Mouse (Mus musculus): ENCODE measurements around the gene Clec2h. TPM values are rescaled to one million over a fixed set of nuclear protein-coding genes. Genes with fewer than 3 reads are reported as not detected.
"Not testable (repeated sequence)": the region's sequence is repeated elsewhere in the genome, so short reads cannot be mapped to it uniquely, and the experiment has no call there.

Clec2h gene
- polyA plus RNA-seq (2012; rRNA removed): not detected in 2 replicates

GRCm38 (mm10) chr6:128662206-128662605 is at the start of gene Clec2h:
Gene Clec2h, plus strand, starts transcription at chr6:128662385.
- Histone ChIP-seq H3K27ac (ENCODE audit: control insufficient read depth, insufficient read depth, low read length) (no peak within 1 kb of the TSS), H3K4me1 (replicated peaks; ENCODE audit: control insufficient read depth, insufficient read depth, low read length) (no peaks in the 10 kb centered on the region), H3K27me3 (ENCODE audit: control insufficient read depth, insufficient read depth, low read length) (no peaks in the 10 kb centered on the region), H3K4me3 (ENCODE audit: control insufficient read depth, insufficient read depth, low read length) (no peak within 1 kb of the TSS), H3K36me3 (ENCODE audit: control insufficient read depth, insufficient read depth, low read length) (no peaks in the 10 kb centered on the region)
- 6% methylated on average over 1 of the region's 1 CpGs for WGBS
- TF ChIP-seq CTCF (IDR thresholded peaks at IDR 0.05; ENCODE audit: borderline replicate concordance, control insufficient read depth, extremely low read depth, insufficient read depth, low read length, poor library complexity): no peak
- TF ChIP-seq POLR2A (IDR thresholded peaks at IDR 0.05; ENCODE audit: control insufficient read depth, extremely low read depth, insufficient read depth, low read length, poor library complexity): no peak
- no peak for DNase-seq

GRCm38 (mm10) chr6:128622733-128623132 is 39.5 kb upstream of the Clec2h start:
- WGBS: 53% methylated on average over 2 of the region's 2 CpGs
- DNase-seq: no peak
- TF ChIP-seq CTCF (IDR thresholded peaks at IDR 0.05; ENCODE audit: borderline replicate concordance, control insufficient read depth, extremely low read depth, insufficient read depth, low read length, poor library complexity) (no peak), POLR2A (IDR thresholded peaks at IDR 0.05; ENCODE audit: control insufficient read depth, extremely low read depth, insufficient read depth, low read length, poor library complexity) (no peak)
- Histone ChIP-seq H3K27ac (ENCODE audit: control insufficient read depth, insufficient read depth, low read length) (no peak overlapping the region), H3K27me3 (ENCODE audit: control insufficient read depth, insufficient read depth, low read length) (no peaks in the 10 kb centered on the region), H3K36me3 (ENCODE audit: control insufficient read depth, insufficient read depth, low read length) (no peaks in the 10 kb centered on the region), H3K4me3 (ENCODE audit: control insufficient read depth, insufficient read depth, low read length) (no peak overlapping the region), H3K4me1 (replicated peaks; ENCODE audit: control insufficient read depth, insufficient read depth, low read length) (no peaks in the 10 kb centered on the region)

- WGBS: 96% methylated on average over 5 of the region's 5 CpGs
- DNase-seq; H3K36me3 ChIP-seq (ENCODE audit: control insufficient read depth, insufficient read depth, low read length); H3K4me3 ChIP-seq (ENCODE audit: control insufficient read depth, insufficient read depth, low read length); H3K27ac ChIP-seq (ENCODE audit: control insufficient read depth, insufficient read depth, low read length); H3K27me3 ChIP-seq (ENCODE audit: control insufficient read depth, insufficient read depth, low read length); H3K4me1 ChIP-seq (replicated peaks; ENCODE audit: control insufficient read depth, insufficient read depth, low read length): not testable (repeated sequence)
Observed at GRCm38 (mm10) chr6:128623433-128623832, 38.8 kb upstream of the Clec2h start, which contains the start of gene Klrb1a. Gene Klrb1a, minus strand, starts transcription at chr6:128623533.

GRCm38 (mm10) chr6:128624425-128624824 is 37.8 kb upstream of the Clec2h start:
- no peaks in the 10 kb centered on the region for H3K27me3 ChIP-seq (ENCODE audit: control insufficient read depth, insufficient read depth, low read length)
- no peak for DNase-seq
- WGBS: 19% methylated on average over 4 of the region's 4 CpGs
- H3K4me1 ChIP-seq (replicated peaks; ENCODE audit: control insufficient read depth, insufficient read depth, low read length): no peaks in the 10 kb centered on the region
- no peak overlapping the region for H3K27ac ChIP-seq (ENCODE audit: control insufficient read depth, insufficient read depth, low read length)
- H3K4me3 ChIP-seq (ENCODE audit: control insufficient read depth, insufficient read depth, low read length): no peak overlapping the region
- TF ChIP-seq POLR2A (IDR thresholded peaks at IDR 0.05; ENCODE audit: control insufficient read depth, extremely low read depth, insufficient read depth, low read length, poor library complexity) (no peak), CTCF (IDR thresholded peaks at IDR 0.05; ENCODE audit: borderline replicate concordance, control insufficient read depth, extremely low read depth, insufficient read depth, low read length, poor library complexity) (no peak)
- H3K36me3 ChIP-seq (ENCODE audit: control insufficient read depth, insufficient read depth, low read length): no peaks in the 10 kb centered on the region

- not testable (repeated sequence) for DNase-seq; H3K4me1 ChIP-seq (replicated peaks; ENCODE audit: control insufficient read depth, insufficient read depth, low read length); H3K36me3 ChIP-seq (ENCODE audit: control insufficient read depth, insufficient read depth, low read length); H3K27me3 ChIP-seq (ENCODE audit: control insufficient read depth, insufficient read depth, low read length); H3K4me3 ChIP-seq (ENCODE audit: control insufficient read depth, insufficient read depth, low read length); H3K27ac ChIP-seq (ENCODE audit: control insufficient read depth, insufficient read depth, low read length)
- 97% methylated on average over 6 of the region's 6 CpGs for WGBS
Observed at GRCm38 (mm10) chr6:128625246-128625645, 36.9 kb upstream of the Clec2h start.

- H3K4me1 ChIP-seq (replicated peaks; ENCODE audit: control insufficient read depth, insufficient read depth, low read length); H3K27me3 ChIP-seq (ENCODE audit: control insufficient read depth, insufficient read depth, low read length); H3K27ac ChIP-seq (ENCODE audit: control insufficient read depth, insufficient read depth, low read length); H3K4me3 ChIP-seq (ENCODE audit: control insufficient read depth, insufficient read depth, low read length); H3K36me3 ChIP-seq (ENCODE audit: control insufficient read depth, insufficient read depth, low read length): not testable (repeated sequence)
- WGBS: 57% methylated on average over 13 of the region's 13 CpGs
- peak; percentile 18 for DNase-seq
Observed at GRCm38 (mm10) chr6:128629771-128630739, 32.1 kb upstream of the Clec2h start.

GRCm38 (mm10) chr6:128630912-128631905 is 31.0 kb upstream of the Clec2h start:
- WGBS: 80% methylated on average over 15 of the region's 15 CpGs
- H3K27me3 ChIP-seq (ENCODE audit: control insufficient read depth, insufficient read depth, low read length); H3K27ac ChIP-seq (ENCODE audit: control insufficient read depth, insufficient read depth, low read length); H3K4me1 ChIP-seq (replicated peaks; ENCODE audit: control insufficient read depth, insufficient read depth, low read length); H3K36me3 ChIP-seq (ENCODE audit: control insufficient read depth, insufficient read depth, low read length); DNase-seq; H3K4me3 ChIP-seq (ENCODE audit: control insufficient read depth, insufficient read depth, low read length): not testable (repeated sequence)
